Mouse (Mus musculus) skeletal muscle tissue, adult 2 months (tissue): ENCODE results near the gene Pcbp2.

Source experiments
- DNase-seq: peaks from one replicate; pipeline ENCODE4 v3.0.0-alpha.2; 2012; ENCODE audit warnings: low read depth, low spot score

The Pcbp2 gene

GRCm38 (mm10) chr15:102506464-102506830 is 36.1 kb downstream of the Pcbp2 start:
- DNase-seq, result no peak

GRCm38 (mm10) chr15:102506864-102507263 is 36.5 kb downstream of the Pcbp2 start:
- no peak for DNase-seq

GRCm38 (mm10) chr15:102507561-102507960 is 37.2 kb downstream of the Pcbp2 start:
- no peak for DNase-seq

- DNase-seq, result no peak
These were observed 38.0 kb downstream of the Pcbp2 start for GRCm38 (mm10) chr15:102508336-102508735.

- DNase-seq, result no peak
These were observed 39.8 kb downstream of the Pcbp2 start for GRCm38 (mm10) chr15:102510110-102510509.

GRCm38 (mm10) chr15:102510590-102511284 is 40.4 kb downstream of the Pcbp2 start:
- peak; percentile 75 for DNase-seq

- DNase-seq, result no peak
These were observed 41.0 kb downstream of the Pcbp2 start for GRCm38 (mm10) chr15:102511285-102511833.

- DNase-seq, result no peak
These were observed 41.7 kb downstream of the Pcbp2 start for GRCm38 (mm10) chr15:102512010-102512409.

- DNase-seq, result no peak
These were observed 42.1 kb downstream of the Pcbp2 start for GRCm38 (mm10) chr15:102512471-102512870.

GRCm38 (mm10) chr15:102513004-102513403 is 42.7 kb downstream of the Pcbp2 start:
- DNase-seq, result no peak

GRCm38 (mm10) chr15:102515261-102515660 is 44.9 kb downstream of the Pcbp2 start:
- no peak for DNase-seq

GRCm38 (mm10) chr15:102515791-102516190 is 45.5 kb downstream of the Pcbp2 start:
- no peak for DNase-seq

- no peak for DNase-seq
These were observed 46.0 kb downstream of the Pcbp2 start for GRCm38 (mm10) chr15:102516293-102516692.

- DNase-seq, result peak; percentile 57
These were observed 46.5 kb downstream of the Pcbp2 start, which contains the start of gene Map3k12 for GRCm38 (mm10) chr15:102516728-102517404. Map3k12 (minus strand) TSS chr15:102517064.

- DNase-seq, result no peak
These were observed 47.3 kb downstream of the Pcbp2 start for GRCm38 (mm10) chr15:102517631-102517975.

- DNase-seq, result peak; percentile 99
These were observed 47.9 kb downstream of the Pcbp2 start, which contains the start of gene Tarbp2 for GRCm38 (mm10) chr15:102517976-102518858. Tarbp2 (plus strand) TSS chr15:102518192.

- DNase-seq, result no peak
These were observed 48.5 kb downstream of the Pcbp2 start for GRCm38 (mm10) chr15:102518859-102519201.

GRCm38 (mm10) chr15:102519211-102520141 is 49.1 kb downstream of the Pcbp2 start:
- DNase-seq, result no peak

- no peak for DNase-seq
These were observed 50.1 kb downstream of the Pcbp2 start for GRCm38 (mm10) chr15:102520416-102520815.

- no peak for DNase-seq
These were observed 51.1 kb downstream of the Pcbp2 start for GRCm38 (mm10) chr15:102521480-102521879.
